15 mouse cellular contexts compared by ENCODE assay signal in the genomic region with DNA sequence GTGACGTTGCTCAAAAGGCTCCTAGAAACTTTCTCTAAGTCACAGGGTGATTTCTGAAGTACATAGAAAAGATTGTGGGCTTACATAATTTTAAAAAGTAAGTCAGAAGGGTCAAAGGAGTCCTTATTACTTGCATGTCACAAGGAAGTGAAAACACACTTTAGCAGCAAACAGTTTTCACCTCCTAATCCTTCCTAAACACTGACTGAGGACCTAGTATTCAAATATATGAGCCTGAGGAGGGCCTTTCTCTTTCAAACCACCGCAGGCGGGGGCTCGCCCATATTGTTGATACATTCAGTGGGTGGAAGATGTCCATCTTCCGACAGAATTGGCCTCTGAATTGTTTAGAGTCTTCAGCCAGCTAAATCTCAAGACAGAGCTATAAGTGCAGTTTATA. TPM values are rescaled to one million over a fixed set of nuclear protein-coding genes. Genes with fewer than 3 reads are reported as not detected.
A peak's percentile ranks its signal among the peaks of the same experiment; 100 is the strongest.
DNase-seq lines count a peak whose midpoint lies in the region; TF ChIP-seq lines count a peak whose summit lies in the region.
"Had no signal": no experiment of that assay in that cellular context is flagged by ENCODE, and none has a peak within 500 bp of the region (broad histone marks: within the 10 kb centered on the region; RNA-seq: fewer than 3 reads in every experiment).

No protein-coding gene starts in this region.

- H3K9me3 ChIP-seq in CH12.LX (replicated peaks; ENCODE audit: low read length) = no peaks in the 10 kb centered on the region
- H3K9me3 ChIP-seq: embryonic facial prominence, embryonic 10.5 days; embryonic facial prominence, embryonic 12.5 days; forebrain, embryonic 13.5 days; forebrain, embryonic 15.5 days had no signal

- peak overlapping the region; percentile 81 for H3K27ac ChIP-seq in CH12.LX (ENCODE audit: insufficient read depth, low read depth)
- H3K27ac ChIP-seq: embryonic facial prominence, embryonic 10.5 days; embryonic facial prominence, embryonic 12.5 days; forebrain, embryonic 13.5 days; forebrain, embryonic 15.5 days had no signal

- no peaks in the 10 kb centered on the region for H3K79me2 ChIP-seq in CH12.LX (replicated peaks; ENCODE audit: control insufficient read depth, extremely low read depth, insufficient read depth, poor library complexity, severe bottlenecking)

- no peak; the same call in 1 of the 2 replicates for TF ChIP-seq POLR2A in CH12.LX (IDR thresholded peaks at IDR 0.05; ENCODE audit: low read depth, low read length)

- H3K4me3 ChIP-seq in CH12.LX (replicated peaks in 1 of 3; ENCODE audit: low read depth in 2 of 3, low read length in 2 of 3, poor library complexity in 1 of 3) = no peak overlapping the region
- H3K4me3 ChIP-seq: embryonic facial prominence, embryonic 10.5 days; embryonic facial prominence, embryonic 12.5 days; forebrain, embryonic 13.5 days; forebrain, embryonic 15.5 days had no signal

- TF ChIP-seq CTCF in CH12.LX (conservative IDR thresholded peaks at IDR 0.05 in 1 of 2, IDR thresholded peaks at IDR 0.05 in 1 of 2; ENCODE audit: low read depth in 2 of 2, low read length in 2 of 2) = no peak

- peaks cover 48 to 99% of the 10 kb centered on the region in 2 experiments for H3K4me1 ChIP-seq in CH12.LX (ENCODE audit: control insufficient read depth in 1 of 2, insufficient read depth in 2 of 2)

- in situ Hi-C loops in CH12.LX (cut with MboI; ENCODE audit: low pct_ligation_motif_present, low pct_unique_long_range_greater_than_20kb, low sequenced_read_pairs) = no loop called here

- TF ChIP-seq RAD21 in CH12.LX (IDR thresholded peaks at IDR 0.05; ENCODE audit: low read depth, low read length) = no peak

- peak; percentile 75 for TF ChIP-seq EP300 in CH12.LX (IDR thresholded peaks at IDR 0.05; ENCODE audit: low read length)

- H3K9ac ChIP-seq in CH12.LX (ENCODE audit: insufficient read depth, low read depth) = peak overlapping the region; percentile 31; the same call in 1 of the 2 replicates
- H3K9ac ChIP-seq: embryonic facial prominence, embryonic 12.5 days; forebrain, embryonic 13.5 days; forebrain, embryonic 15.5 days; forebrain, postnatal 0 days had no signal

- dilution Hi-C loops in CH12.LX (cut with MboI; ENCODE audit: extremely low pct_ligation_motif_present, extremely low pct_unique_long_range_greater_than_20kb, low sequenced_read_pairs) = no loop called here

- peak; percentile 58 for DNase-seq in A20 (ENCODE audit: low read depth, low spot score)
- DNase-seq in CH12.LX (ENCODE audit: extremely low read depth) = peak; percentile 61
- DNase-seq in splenic B cell, adult 2 months (ENCODE audit: low read depth, low spot score) = peak; percentile 20
- no peak for DNase-seq in right cerebral cortex, adult 2 months (ENCODE audit: low spot score in 2 of 2)
- DNase-seq in right cerebral cortex, adult 18-20 months = no peak
- DNase-seq: cerebellum, adult 11-12 months; cerebellum, adult 2 months; cerebellum, adult 9-10 months; cerebellum, postnatal 10 days; forebrain, postnatal 0 days had no signal

- H3K4me2 ChIP-seq in CH12.LX (ENCODE audit: insufficient read depth, low read depth, poor library complexity, severe bottlenecking) = peak overlapping the region; percentile 53
- H3K4me2 ChIP-seq: embryonic facial prominence, embryonic 12.5 days; forebrain, embryonic 13.5 days; forebrain, embryonic 15.5 days had no signal

- H3K36me3 ChIP-seq in CH12.LX (replicated peaks in 1 of 2; ENCODE audit: control insufficient read depth in 1 of 2, insufficient read depth in 1 of 2, low read length in 1 of 2) = peaks cover 4 to 33% of the 10 kb centered on the region in 2 experiments
- no peaks in the 10 kb centered on the region for H3K36me3 ChIP-seq in splenic B cell, adult 2 months (ENCODE audit: control insufficient read depth, insufficient read depth, low read length, poor library complexity, severe bottlenecking)

- H3K27me3 ChIP-seq in CH12.LX (replicated peaks) = no peaks in the 10 kb centered on the region
- H3K27me3 ChIP-seq in splenic B cell, adult 2 months (ENCODE audit: control insufficient read depth, insufficient read depth, low read length, poor library complexity, severe bottlenecking) = no peaks in the 10 kb centered on the region
- H3K27me3 ChIP-seq: embryonic facial prominence, embryonic 12.5 days; forebrain, embryonic 13.5 days; forebrain, embryonic 15.5 days had no signal

TF ChIP-seq in CH12.LX, 34 proteins besides CTCF, POLR2A, EP300 and RAD21:
- TF ChIP-seq E2F4 (IDR thresholded peaks at IDR 0.05; ENCODE audit: insufficient replicate concordance, low read depth, low read length) (no peak), TCF12 (IDR thresholded peaks at IDR 0.05; ENCODE audit: low read depth, low read length) (0 out of 2 replicates have a peak, but pooled peaks have one; percentile 40), ZNF384 (IDR thresholded peaks at IDR 0.05; ENCODE audit: low read depth, low read length) (no peak), NELFE (IDR thresholded peaks at IDR 0.05; ENCODE audit: low read depth, low read length) (no peak), TBP (conservative IDR thresholded peaks at IDR 0.05; ENCODE audit: low read depth, low read length) (0 out of 2 replicates have a peak, but pooled peaks have one; percentile 32), HCFC1 (IDR thresholded peaks at IDR 0.05; ENCODE audit: low read depth, low read length) (no peak; the same call in 1 of the 2 replicates), SIN3A (IDR thresholded peaks at IDR 0.05; ENCODE audit: low read length) (peak; percentile 26; the same call in 1 of the 2 replicates), ELF1 (IDR thresholded peaks at IDR 0.05; ENCODE audit: low read depth, low read length) (0 out of 2 replicates have a peak, but pooled peaks have one; percentile 20), NRF1 (IDR thresholded peaks at IDR 0.05; ENCODE audit: low read depth, low read length) (no peak), PAX5 (IDR thresholded peaks at IDR 0.05; ENCODE audit: low read length) (no peak), SMC3 (IDR thresholded peaks at IDR 0.05; ENCODE audit: low read depth, low read length) (no peak), RCOR1 (conservative IDR thresholded peaks at IDR 0.05; ENCODE audit: low read depth, low read length) (no peak), ETS1 (conservative IDR thresholded peaks at IDR 0.05; ENCODE audit: low read depth, low read length) (peak; percentile 76), JUN (IDR thresholded peaks at IDR 0.05; ENCODE audit: insufficient read depth, low read depth, low read length) (no peak), POLR2AphosphoS2 (IDR thresholded peaks at IDR 0.05; ENCODE audit: low read depth, low read length) (no peak), CHD2 (IDR thresholded peaks at IDR 0.05; ENCODE audit: low read length) (no peak), ZKSCAN1 (IDR thresholded peaks at IDR 0.05; ENCODE audit: borderline replicate concordance, low read depth, low read length) (no peak), USF2 (conservative IDR thresholded peaks at IDR 0.05; ENCODE audit: low read depth, low read length) (no peak), ZC3H11A (IDR thresholded peaks at IDR 0.05; ENCODE audit: low read depth, low read length) (no peak), MAFK (IDR thresholded peaks at IDR 0.05; ENCODE audit: insufficient replicate concordance, low read length) (no peak), CHD1 (IDR thresholded peaks at IDR 0.05; ENCODE audit: low read depth, low read length) (no peak), MAZ (IDR thresholded peaks at IDR 0.05; ENCODE audit: low read depth, low read length) (0 out of 2 replicates have a peak, but pooled peaks have one; percentile 41), MEF2A (IDR thresholded peaks at IDR 0.05; ENCODE audit: borderline replicate concordance, low read depth, low read length) (peak; percentile 30; the same call in 1 of the 2 replicates), IRF4 (IDR thresholded peaks at IDR 0.05; ENCODE audit: low read depth, low read length) (peak; percentile 75), BHLHE40 (IDR thresholded peaks at IDR 0.05; ENCODE audit: low read depth, low read length) (peak; percentile 54; the same call in 1 of the 2 replicates), MXI1 (IDR thresholded peaks at IDR 0.05; ENCODE audit: low read depth, low read length) (peak; percentile 87), USF1 (IDR thresholded peaks at IDR 0.05; ENCODE audit: low read depth, low read length) (no peak), UBTF (IDR thresholded peaks at IDR 0.05; ENCODE audit: low read depth, low read length) (no peak)
TF ChIP-seq in CH12.LX: peak in this region for 10.

RNA-seq across cellular contexts. Expression of a gene that starts 59.8 kb away (rescaled TPM):
- total RNA-seq in CH12.LX (2012; rRNA removed) (18.2 and 22.1 TPM in 2 replicates), CH12.LX (2014; rRNA removed) (4.0 and 4.3 TPM in 2 replicates)
- 18.6 and 20.0 TPM in 2 replicates for polyA plus RNA-seq in CH12.LX (2012; ENCODE audit: insufficient read length, low read depth)
- total RNA-seq: MEL had no signal

Comparison
In these comparisons a context has a peak if more than half of its experiments do, and no peak if none do; other contexts are left out.
1. DNase-seq: peak in A20 (single experiment), CH12.LX (single experiment) and splenic B cell, adult 2 months (single experiment); none in right cerebral cortex, adult 2 months (0 of 2) and right cerebral cortex, adult 18-20 months (single experiment).